Mouse (Mus musculus) MEL (cell line): ENCODE data around the gene Taf1c. TPM values are rescaled to one million over a fixed set of nuclear protein-coding genes. Genes with fewer than 3 reads are reported as not detected.

Source experiments
- DNase-seq: peaks from one replicate; pipeline ENCODE4 v3.0.0; 2011; ENCODE audit warnings: low read depth, low spot score
- H3K27ac ChIP-seq: 2 replicates; pipeline ENCODE4 v1.5.1; 2012; ENCODE audit warnings: low read depth, mild to moderate bottlenecking, control low read depth, low read length, moderate library complexity; ENCODE audit not compliant: control insufficient read depth
- H3K27me3 ChIP-seq, 2 experiments: fragments of 150-350 bp in 1 of 2; sonication (generic) in 1 of 2; 2 replicates each; pipeline ENCODE4 v1.6.1; 2012; ENCODE audit warnings: low read length in 2 of 2, mild to moderate bottlenecking in 2 of 2, improper control_type of control experiment in 1 of 2, moderate library complexity in 1 of 2; ENCODE audit not compliant: insufficient read depth in 2 of 2, control insufficient read depth in 1 of 2
- H3K36me3 ChIP-seq, 2 experiments: 2 replicates each; pipeline ENCODE4 v1.6.1; 2012 to 2014; ENCODE audit warnings: low read length in 2 of 2, improper control_type of control experiment in 1 of 2, inconsistent platforms in 1 of 2, mild to moderate bottlenecking in 1 of 2; ENCODE audit not compliant: insufficient read depth in 2 of 2, control insufficient read depth in 1 of 2
- H3K4me1 ChIP-seq, 2 experiments: fragments of 150-350 bp in 1 of 2; sonication (generic) in 1 of 2; 2 replicates each; pipeline ENCODE4 v1.6.1; 2012; ENCODE audit warnings: low read length in 2 of 2, improper control_type of control experiment in 1 of 2, mild to moderate bottlenecking in 1 of 2; ENCODE audit not compliant: insufficient read depth in 2 of 2, control insufficient read depth in 1 of 2
- H3K4me3 ChIP-seq, 2 experiments: fragments of 150-350 bp in 1 of 2; sonication (generic) in 1 of 2; 2 replicates each; pipeline ENCODE4 v1.5.1; 2012; ENCODE audit warnings: low read depth in 2 of 2, low read length in 2 of 2, mild to moderate bottlenecking in 2 of 2, moderate library complexity in 2 of 2, control low read depth in 1 of 2, improper control_type of control experiment in 1 of 2; ENCODE audit not compliant: control insufficient read depth in 1 of 2, insufficient read depth in 1 of 2
- H3K79me2 ChIP-seq: 2 replicates; pipeline ENCODE4 v1.6.1; 2012; ENCODE audit warnings: mild to moderate bottlenecking, low read length, moderate library complexity; ENCODE audit not compliant: control insufficient read depth, poor library complexity, insufficient read depth
- H3K9ac ChIP-seq: 2 replicates; pipeline ENCODE4 v1.6.1; 2012; ENCODE audit warnings: low read depth, mild to moderate bottlenecking, control low read depth, low read length, moderate library complexity; ENCODE audit not compliant: control insufficient read depth, poor library complexity, severe bottlenecking
- H3K9me3 ChIP-seq: fragments of 150-350 bp; sonication (generic); replicated peaks from 2 replicates; pipeline ENCODE4 v1.6.1; 2012; ENCODE audit warnings: mild to moderate bottlenecking, low read length, improper control_type of control experiment, moderate library complexity; ENCODE audit not compliant: insufficient read depth
- BHLHE40 ChIP-seq: IDR thresholded peaks from 2 replicates; pipeline ENCODE4 v1.6.1; 2012; ENCODE audit warnings: low read depth, mild to moderate bottlenecking, inconsistent platforms, low read length, improper control_type of control experiment, borderline replicate concordance
- CHD2 ChIP-seq: IDR thresholded peaks from 2 replicates; pipeline ENCODE4 v1.6.1; 2011; ENCODE audit warnings: low read length, improper control_type of control experiment
- CTCF ChIP-seq, 3 experiments: IDR thresholded peaks in 2 of 3; conservative IDR thresholded peaks in 1 of 3; 2 replicates each; pipeline ENCODE4 v1.5.1; 2011 to 2012; ENCODE audit warnings: low read length in 3 of 3, low read depth in 2 of 3, mild to moderate bottlenecking in 2 of 3, improper control_type of control experiment in 1 of 3, inconsistent platforms in 1 of 3, mixed read lengths in 1 of 3, moderate library complexity in 1 of 3; ENCODE audit not compliant: control insufficient read depth in 1 of 3, insufficient read depth in 1 of 3, poor library complexity in 1 of 3, severe bottlenecking in 1 of 3
- ELF1 ChIP-seq: IDR thresholded peaks from 2 replicates; pipeline ENCODE4 v1.6.1; 2014; ENCODE audit warnings: low read depth, mild to moderate bottlenecking, inconsistent platforms, low read length, improper control_type of control experiment, moderate library complexity
- ETS1 ChIP-seq: IDR thresholded peaks from 2 replicates; pipeline ENCODE4 v1.6.1; 2012; ENCODE audit warnings: low read depth, mild to moderate bottlenecking, inconsistent platforms, low read length, improper control_type of control experiment, moderate library complexity
- GABPA ChIP-seq: IDR thresholded peaks from 2 replicates; pipeline ENCODE4 v1.6.1; 2012; ENCODE audit warnings: low read depth, mild to moderate bottlenecking, inconsistent platforms, low read length, improper control_type of control experiment, moderate library complexity
- GATA1 ChIP-seq: IDR thresholded peaks from 2 replicates; pipeline ENCODE4 v1.6.1; 2011; ENCODE audit warnings: low read depth, low read length, improper control_type of control experiment
- HCFC1 ChIP-seq: IDR thresholded peaks from 2 replicates; pipeline ENCODE4 v1.6.1; 2012; ENCODE audit warnings: low read depth, mild to moderate bottlenecking, inconsistent platforms, low read length, improper control_type of control experiment, moderate library complexity
- KAT2A ChIP-seq: conservative IDR thresholded peaks from 2 replicates; pipeline ENCODE4 v1.6.1; 2012; ENCODE audit warnings: low read depth, low read length, improper control_type of control experiment, inconsistent platforms
- MAFK ChIP-seq: IDR thresholded peaks from 2 replicates; pipeline ENCODE4 v1.6.1; 2011; ENCODE audit warnings: low read depth, mild to moderate bottlenecking, low read length, improper control_type of control experiment, borderline replicate concordance
- MEF2A ChIP-seq: IDR thresholded peaks from 2 replicates; pipeline ENCODE4 v1.6.1; 2014; ENCODE audit warnings: low read depth, mild to moderate bottlenecking, inconsistent platforms, low read length, improper control_type of control experiment; ENCODE audit not compliant: poor library complexity, insufficient replicate concordance, severe bottlenecking; ENCODE audit errors: extremely low read depth
- MXI1 ChIP-seq: IDR thresholded peaks from 2 replicates; pipeline ENCODE4 v1.6.1; 2011; ENCODE audit warnings: mild to moderate bottlenecking, low read depth, low read length, improper control_type of control experiment
- POLR2A ChIP-seq, 2 experiments: IDR thresholded peaks; 2 replicates each; pipeline ENCODE4 v1.6.1; 2011 to 2012; ENCODE audit warnings: low read length in 2 of 2, mild to moderate bottlenecking in 2 of 2, control low read depth in 1 of 2, improper control_type of control experiment in 1 of 2, low read depth in 1 of 2, moderate library complexity in 1 of 2; ENCODE audit not compliant: control insufficient read depth in 1 of 2, insufficient read depth in 1 of 2, poor library complexity in 1 of 2
- POLR2AphosphoS2 ChIP-seq: IDR thresholded peaks from 2 replicates; pipeline ENCODE4 v1.6.1; 2011; ENCODE audit warnings: low read length, improper control_type of control experiment
- RAD21 ChIP-seq: IDR thresholded peaks from 2 replicates; pipeline ENCODE4 v1.6.1; 2011; ENCODE audit warnings: mild to moderate bottlenecking, low read depth, low read length, improper control_type of control experiment
- SIN3A ChIP-seq: IDR thresholded peaks from 2 replicates; pipeline ENCODE4 v1.6.1; 2012; ENCODE audit warnings: low read length, improper control_type of control experiment, inconsistent platforms
- SMC3 ChIP-seq: IDR thresholded peaks from 2 replicates; pipeline ENCODE4 v1.6.1; 2011; ENCODE audit warnings: low read depth, low read length, improper control_type of control experiment
- TBP ChIP-seq: IDR thresholded peaks from 2 replicates; pipeline ENCODE4 v1.8.0; 2011; ENCODE audit warnings: low read depth, low read length, improper control_type of control experiment
- USF1 ChIP-seq: IDR thresholded peaks from 2 replicates; pipeline ENCODE4 v1.6.1; 2014; ENCODE audit warnings: low read depth, mild to moderate bottlenecking, inconsistent platforms, low read length, improper control_type of control experiment, moderate library complexity
- ZC3H11A ChIP-seq: IDR thresholded peaks from 2 replicates; pipeline ENCODE4 v1.6.1; 2012; ENCODE audit warnings: low read depth, mild to moderate bottlenecking, inconsistent platforms, low read length, improper control_type of control experiment
- ZKSCAN1 ChIP-seq: IDR thresholded peaks from 2 replicates; pipeline ENCODE4 v1.6.1; 2012; ENCODE audit warnings: low read depth, mild to moderate bottlenecking, inconsistent platforms, low read length, improper control_type of control experiment, moderate library complexity
- ZMIZ1 ChIP-seq: IDR thresholded peaks from 2 replicates; pipeline ENCODE4 v1.6.1; 2012; ENCODE audit warnings: low read depth, mild to moderate bottlenecking, inconsistent platforms, low read length, improper control_type of control experiment, moderate library complexity
- ZNF384 ChIP-seq: IDR thresholded peaks from 2 replicates; pipeline ENCODE4 v1.6.1; 2012; ENCODE audit warnings: low read depth, mild to moderate bottlenecking, inconsistent platforms, low read length, improper control_type of control experiment
- polyA plus RNA-seq, 2 experiments: library from polyadenylated mRNA; stranded (reverse) in 1 of 2; unstranded in 1 of 2; fragments of >175 nt in 1 of 2; fragments of >200 nt in 1 of 2; gene quantifications; 2 replicates each; pipeline versions ENCODE4 v1.2.1 to v1.2.4; 2012; ENCODE audit warnings: low replicate concordance in 2 of 2, low read depth in 1 of 2; ENCODE audit not compliant: insufficient read length in 2 of 2, insufficient read depth in 1 of 2, missing spikeins in 1 of 2
- total RNA-seq: library from RNA; depleted of rRNA; stranded (reverse); fragments of 300-350 nt; gene quantifications from 2 replicates; pipeline ENCODE4 v1.2.3, GENCODE M21; 2012

Gene Taf1c
- total and polyA plus RNA-seq, 3 experiments: 28.8 to 32.0 TPM; not detected in 1

DNA sequence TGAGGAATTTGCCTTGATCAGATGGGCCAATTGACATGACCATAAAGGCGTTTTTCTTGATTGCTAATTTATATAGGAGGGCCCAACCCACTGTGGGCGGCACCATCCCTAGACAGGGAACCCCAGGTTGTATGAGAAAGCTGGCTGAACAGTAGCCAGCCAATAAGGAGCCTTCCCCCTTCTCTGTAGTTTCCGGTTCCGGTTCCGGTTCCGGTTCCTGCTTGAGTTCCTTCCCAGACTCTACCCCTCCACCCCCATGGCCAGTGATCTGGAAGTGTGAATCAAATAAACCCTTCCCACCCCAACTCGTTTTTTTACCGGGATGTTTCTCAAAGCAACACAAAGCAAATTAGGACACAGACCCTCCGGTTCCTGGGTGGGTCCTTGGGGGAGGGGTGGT is 27.2 kb upstream of the Taf1c start:
- Histone ChIP-seq H3K79me2 (no peaks in the 10 kb centered on the region), H3K9ac (no peak overlapping the region), H3K27me3 (peaks cover 0 to 4% of the 10 kb centered on the region in 2 experiments; a peak in 2 of 4 replicates), H3K36me3 (no peaks in the 10 kb centered on the region), H3K4me1 (no peaks in the 10 kb centered on the region; a peak in 1 of 4 replicates), H3K4me3 (no peak overlapping the region), H3K9me3 (no peaks in the 10 kb centered on the region), H3K27ac (no peak overlapping the region)
- TF ChIP-seq CTCF (IDR thresholded peaks at IDR 0.05 in 2 of 3, conservative IDR thresholded peaks at IDR 0.05 in 1 of 3; ENCODE audit: control insufficient read depth in 1 of 3, insufficient read depth in 1 of 3, low read depth in 2 of 3, low read length in 3 of 3, poor library complexity in 1 of 3, severe bottlenecking in 1 of 3) (no peak), ZNF384 (no peak), GABPA (no peak), ZKSCAN1 (no peak), ZMIZ1 (no peak), BHLHE40 (no peak), GATA1 (no peak), POLR2AphosphoS2 (no peak), SMC3 (no peak), HCFC1 (no peak), CHD2 (no peak), ZC3H11A (no peak), TBP (no peak)
- DNase-seq: no peak

GRCm38 (mm10) chr8:119630841-119631240 is 25.8 kb upstream of the Taf1c start:
- Histone ChIP-seq H3K9ac (no peak overlapping the region), H3K79me2 (no peaks in the 10 kb centered on the region), H3K4me1 (no peaks in the 10 kb centered on the region; a peak in 1 of 4 replicates), H3K27ac (no peak overlapping the region), H3K9me3 (no peaks in the 10 kb centered on the region), H3K36me3 (no peaks in the 10 kb centered on the region), H3K4me3 (no peak overlapping the region), H3K27me3 (peaks cover 0 to 4% of the 10 kb centered on the region in 2 experiments; a peak in 2 of 4 replicates)
- TF ChIP-seq HCFC1: no peak
- no peak for TF ChIP-seq ETS1
- TF ChIP-seq MXI1: no peak
- no peak for TF ChIP-seq RAD21
- TF ChIP-seq GABPA: no peak
- TF ChIP-seq TBP: no peak
- no peak for TF ChIP-seq POLR2AphosphoS2
- no peak for TF ChIP-seq BHLHE40
- TF ChIP-seq KAT2A: no peak
- no peak for TF ChIP-seq POLR2A (IDR thresholded peaks at IDR 0.05; ENCODE audit: control insufficient read depth in 1 of 2, insufficient read depth in 1 of 2, low read depth in 1 of 2, low read length in 2 of 2, poor library complexity in 1 of 2)
- no peak for TF ChIP-seq MEF2A
- TF ChIP-seq MAFK: no peak
- TF ChIP-seq SIN3A: no peak
- TF ChIP-seq ZC3H11A: no peak
- TF ChIP-seq USF1: no peak
- TF ChIP-seq ELF1: no peak
- no peak for DNase-seq
